Mouse (Mus musculus): ENCODE measurements around the gene Tspan18.

Gene Tspan18

GRCm38 (mm10) chr2:93339373-93340106, 5.2 kb upstream of the Tspan18 start:
- in situ Hi-C loops (cut with MseI, MboI), result no loop called here

GRCm38 (mm10) chr2:93335996-93336395, 1.7 kb upstream of the Tspan18 start:
- in situ Hi-C loops (cut with MseI, MboI), result no loop called here

- in situ Hi-C loops (cut with MseI, MboI), result loop anchor here in 1 of 2 experiments (5.0 kb wide), 1 partner anchor 101 kb away; no protein-coding TSS in a partner anchor
Measured at GRCm38 (mm10) chr2:93333241-93333816, 976 bp downstream of the Tspan18 start.

GRCm38 (mm10) chr2:93332277-93332676, 2.0 kb downstream of the Tspan18 start:
- in situ Hi-C loops (cut with MseI, MboI), result loop anchor here in 1 of 2 experiments (5.0 kb wide), 1 partner anchor 100 kb away; no protein-coding TSS in a partner anchor

- in situ Hi-C loops (cut with MseI, MboI), result loop anchor here in 1 of 2 experiments (5.0 kb wide), 1 partner anchor 99 kb away; no protein-coding TSS in a partner anchor
Measured at GRCm38 (mm10) chr2:93331121-93331520, 3.2 kb downstream of the Tspan18 start.

- in situ Hi-C loops (cut with MseI, MboI), result loop anchor here in 1 of 2 experiments (5.0 kb wide), 1 partner anchor 102 kb away; no protein-coding TSS in a partner anchor
Measured at GRCm38 (mm10) chr2:93329120-93329519, 5.2 kb downstream of the Tspan18 start.

GRCm38 (mm10) chr2:93327915-93328555, 6.3 kb downstream of the Tspan18 start:
- in situ Hi-C loops (cut with MseI, MboI), result loop anchor here in 1 of 2 experiments (5.0 kb wide), 1 partner anchor 101 kb away; no protein-coding TSS in a partner anchor

- in situ Hi-C loops (cut with MseI, MboI), result loop anchor here in 1 of 2 experiments (5.0 kb wide), 1 partner anchor 97 kb away; no protein-coding TSS in a partner anchor
Measured at GRCm38 (mm10) chr2:93324681-93325080, 9.6 kb downstream of the Tspan18 start.

- in situ Hi-C loops (cut with MseI, MboI), result no loop called here
Measured at GRCm38 (mm10) chr2:93321946-93322345, 12.4 kb downstream of the Tspan18 start.

- in situ Hi-C loops (cut with MseI, MboI), result no loop called here
Measured at GRCm38 (mm10) chr2:93320267-93320666, 14.0 kb downstream of the Tspan18 start.

GRCm38 (mm10) chr2:93319598-93319997, 14.7 kb downstream of the Tspan18 start:
- in situ Hi-C loops (cut with MseI, MboI), result no loop called here

GRCm38 (mm10) chr2:93318781-93319349, 15.4 kb downstream of the Tspan18 start:
- in situ Hi-C loops (cut with MseI, MboI), result no loop called here

GRCm38 (mm10) chr2:93313768-93314632, 20.3 kb downstream of the Tspan18 start:
- in situ Hi-C loops (cut with MseI, MboI), result no loop called here

GRCm38 (mm10) chr2:93312458-93312857, 21.8 kb downstream of the Tspan18 start:
- in situ Hi-C loops (cut with MseI, MboI), result no loop called here

- in situ Hi-C loops (cut with MseI, MboI), result no loop called here
Measured at GRCm38 (mm10) chr2:93309724-93310413, 24.4 kb downstream of the Tspan18 start.

- in situ Hi-C loops (cut with MseI, MboI), result no loop called here
Measured at GRCm38 (mm10) chr2:93306898-93307297, 27.4 kb downstream of the Tspan18 start.

GRCm38 (mm10) chr2:93304273-93304634, 30.1 kb downstream of the Tspan18 start:
- in situ Hi-C loops (cut with MseI, MboI), result no loop called here

- in situ Hi-C loops (cut with MseI, MboI), result no loop called here
Measured at GRCm38 (mm10) chr2:93303585-93304272, 30.6 kb downstream of the Tspan18 start.

- in situ Hi-C loops (cut with MseI, MboI), result no loop called here
Measured at GRCm38 (mm10) chr2:93303260-93303584, 31.1 kb downstream of the Tspan18 start.

- in situ Hi-C loops (cut with MseI, MboI), result no loop called here
Measured at GRCm38 (mm10) chr2:93297656-93298055, 36.6 kb downstream of the Tspan18 start.
